Mouse (Mus musculus): ENCODE measurements at regions not wholly inside any gene's neighbourhood (a gene's known extent, or its start where the extent isn't known, plus 50 kb on each side); places are given as distances from the start of the nearest gene placed in this dataset.

DNA sequence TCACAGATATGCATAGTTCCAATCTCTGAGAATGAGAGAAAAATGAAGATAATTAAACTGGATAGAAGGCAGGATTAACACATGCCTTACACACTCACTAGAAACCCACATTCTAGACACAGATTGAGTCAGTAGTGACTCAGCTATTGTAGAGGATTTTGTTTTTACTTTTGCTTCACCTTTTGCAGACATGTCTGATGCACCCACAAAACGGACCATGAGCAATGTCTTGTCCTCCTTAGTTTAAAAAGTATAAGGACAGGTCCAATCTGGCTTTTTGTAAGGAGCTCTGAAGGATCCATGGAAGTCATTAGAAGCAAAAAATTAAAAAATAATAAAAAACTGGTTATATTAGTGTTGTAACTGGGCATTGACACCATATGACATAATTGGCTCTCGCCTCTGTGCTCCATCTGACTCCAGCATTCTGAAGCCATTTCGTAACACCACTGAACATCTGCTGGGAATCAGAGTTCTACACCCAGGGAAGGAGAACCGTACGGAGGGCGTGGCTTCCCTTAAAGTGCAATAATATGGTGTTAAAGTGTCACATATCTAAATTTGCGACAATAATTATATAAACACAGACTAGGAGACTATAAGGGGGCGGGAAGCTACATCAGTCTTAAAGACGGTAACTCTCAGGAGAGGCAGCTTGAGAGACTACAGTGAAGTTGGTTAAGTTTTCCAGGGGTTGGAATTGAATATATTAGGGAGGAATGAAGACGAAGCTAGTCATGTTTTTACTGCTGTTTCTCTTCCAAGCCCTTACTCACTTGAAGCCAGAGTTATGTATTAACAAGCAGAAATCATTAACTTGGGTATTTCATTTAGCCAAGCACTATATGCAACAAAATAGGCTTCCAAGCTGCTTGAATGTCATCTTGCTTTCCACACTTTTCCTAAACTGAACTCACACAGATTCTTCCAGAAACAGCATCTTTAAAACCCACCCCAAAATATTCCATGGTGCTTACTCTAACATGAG is 558.0 kb downstream of the Ebf1 start:
- no peak for DNase-seq (ENCODE audit: low spot score in 2 of 2)

- no peak for DNase-seq (ENCODE audit: low spot score in 2 of 2)
Observed at GRCm38 (mm10) chr11:45176971-45177370, 559.9 kb downstream of the Ebf1 start.

GRCm38 (mm10) chr11:45178036-45178435 is 560.9 kb downstream of the Ebf1 start:
- DNase-seq (ENCODE audit: low spot score in 2 of 2) = no peak

DNA sequence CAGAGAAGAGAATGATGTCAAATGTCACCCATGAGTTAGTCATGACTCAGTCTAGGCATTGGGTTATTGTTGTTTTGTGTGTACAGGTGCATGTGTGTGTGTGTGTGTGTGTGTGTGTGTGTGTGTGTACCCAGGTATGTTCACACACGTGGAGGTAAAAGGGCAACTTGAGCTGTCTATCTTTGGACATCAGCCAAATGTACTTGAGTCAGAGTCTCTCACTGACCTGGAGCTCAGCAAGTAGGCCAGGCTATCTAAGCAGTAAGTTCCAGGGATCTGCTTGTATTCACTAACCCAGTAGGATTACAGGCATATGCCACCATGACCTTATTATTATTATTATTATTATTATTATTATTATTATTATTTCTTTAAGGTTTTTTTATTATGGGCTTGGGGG is 561.9 kb downstream of the Ebf1 start:
- no peak for DNase-seq (ENCODE audit: low spot score in 2 of 2)

DNA sequence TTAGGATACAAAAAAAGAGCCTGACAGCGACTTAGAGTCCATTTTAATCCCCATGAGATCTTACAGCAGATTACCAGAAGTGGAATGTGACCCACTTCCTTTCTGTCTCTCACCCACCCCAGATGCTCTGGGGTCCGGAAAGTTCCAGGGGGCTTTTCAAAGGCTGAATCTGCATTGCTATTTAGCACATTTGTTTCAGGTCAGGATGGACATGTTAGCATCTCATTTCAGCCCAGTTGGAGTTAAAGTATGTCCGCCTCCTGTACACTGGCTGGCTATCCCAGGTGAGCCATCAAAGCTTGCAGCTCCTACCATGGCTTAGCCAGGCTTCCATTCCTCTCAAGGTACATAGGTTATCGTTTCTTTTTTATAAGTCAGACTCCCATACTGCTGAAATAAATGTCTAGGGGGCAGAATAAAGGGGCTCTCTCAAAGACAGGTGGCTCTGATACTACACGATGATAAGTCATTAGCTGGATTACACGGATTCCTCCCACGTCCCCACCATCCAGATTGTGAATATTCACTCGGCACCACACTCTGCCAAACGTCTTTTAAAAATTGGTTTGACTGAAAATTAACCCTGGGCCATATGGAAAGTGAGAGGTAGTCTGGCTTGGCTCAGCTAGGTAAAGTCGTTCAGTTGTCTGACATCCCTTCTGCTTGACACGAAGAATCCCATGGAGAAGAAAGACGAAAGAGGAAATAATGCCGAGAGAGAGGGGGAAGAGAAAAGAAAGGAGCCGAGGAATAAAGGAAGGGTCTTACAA is 573.7 kb downstream of the Ebf1 start:
- no peak for DNase-seq (ENCODE audit: low spot score in 2 of 2)

GRCm38 (mm10) chr11:45191392-45192189 is 574.5 kb downstream of the Ebf1 start:
- DNase-seq (ENCODE audit: low spot score in 2 of 2) = no peak

DNA sequence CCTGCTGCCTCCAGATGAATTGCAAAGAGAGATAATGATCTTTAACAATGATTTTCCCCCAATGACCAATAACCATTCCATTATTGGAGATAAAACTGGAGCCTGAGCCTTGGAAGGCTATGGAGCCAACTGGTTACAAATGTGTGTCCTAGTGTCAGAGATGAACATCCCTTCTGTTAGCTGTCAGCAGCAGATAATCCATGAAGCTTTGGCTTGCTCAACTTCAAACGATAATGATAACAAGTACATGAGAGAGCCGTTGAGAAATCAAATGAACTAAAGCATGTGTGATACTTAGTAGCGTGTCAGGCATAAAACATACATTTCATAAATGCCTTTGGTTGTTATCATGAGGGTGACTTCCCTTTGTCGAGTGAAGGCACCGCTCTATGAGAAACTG is 576.2 kb downstream of the Ebf1 start:
- DNase-seq (ENCODE audit: low spot score in 2 of 2) = no peak

DNA sequence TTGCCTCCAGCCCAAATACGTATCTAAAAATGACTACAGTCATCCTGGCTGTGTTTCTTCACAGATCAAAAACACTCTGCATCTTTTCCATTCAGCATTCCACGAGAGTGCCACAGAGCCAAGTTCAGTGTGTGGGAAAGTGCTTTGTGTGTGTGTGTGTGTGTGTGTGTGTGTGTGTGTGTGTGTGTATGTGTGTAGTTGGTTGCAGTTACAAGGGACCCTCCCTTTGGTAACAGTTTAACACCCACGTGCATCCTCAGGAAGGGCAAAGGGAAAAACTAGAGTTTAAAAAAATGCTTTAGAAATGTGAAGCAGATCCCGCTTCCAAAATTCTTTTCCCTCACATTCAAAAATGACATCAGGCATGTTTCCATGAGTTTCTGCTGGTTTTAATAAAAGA is 582.4 kb downstream of the Ebf1 start:
- no peak for DNase-seq (ENCODE audit: low spot score in 2 of 2)

GRCm38 (mm10) chr11:45200714-45201405 is 583.7 kb downstream of the Ebf1 start:
- no peak for DNase-seq (ENCODE audit: low spot score in 2 of 2)

- DNase-seq (ENCODE audit: low spot score in 2 of 2) = no peak
Observed at GRCm38 (mm10) chr11:45203446-45203845, 586.3 kb downstream of the Ebf1 start.

DNA sequence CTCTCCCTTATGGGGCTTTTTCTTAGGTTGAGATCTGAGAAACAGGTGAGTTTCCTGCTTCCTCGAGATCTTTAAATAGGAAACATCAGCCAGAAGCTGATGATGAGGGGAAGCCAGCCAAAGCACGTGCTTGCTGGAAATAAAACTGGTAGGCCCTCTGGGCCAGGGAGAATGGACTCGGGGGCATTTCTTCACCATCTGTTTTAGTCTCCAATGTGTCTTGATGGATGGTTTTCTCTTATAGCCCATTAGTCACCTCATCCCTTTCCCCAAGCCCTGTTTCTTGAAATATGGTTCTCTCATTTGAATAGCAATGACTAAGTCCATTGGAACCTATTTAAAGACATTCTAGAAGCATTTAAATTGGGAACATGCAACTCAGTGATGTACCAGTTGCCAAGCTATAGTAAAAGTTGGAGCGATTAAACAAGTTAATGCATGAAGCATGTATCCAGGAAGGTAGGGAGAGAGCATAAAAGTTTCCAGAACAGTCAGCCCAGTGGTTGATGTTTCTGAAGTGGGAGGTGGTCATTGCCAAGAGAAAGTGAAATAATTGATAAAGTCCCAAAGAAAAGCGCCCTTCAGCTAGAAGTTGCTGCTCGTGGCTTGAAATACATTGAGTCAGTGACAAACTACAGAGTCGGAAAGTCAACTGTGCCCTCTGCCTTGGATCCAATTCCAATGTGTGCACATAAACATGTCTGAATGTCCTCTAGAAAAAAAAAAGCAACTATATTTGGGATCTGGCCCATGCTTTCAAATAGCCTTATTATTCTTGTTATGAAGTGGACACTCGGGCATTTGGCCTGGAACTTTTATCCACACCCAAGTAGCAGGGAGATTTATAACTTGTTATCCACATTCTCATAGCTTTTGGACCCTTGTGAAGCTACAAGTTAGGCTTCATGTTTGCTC is 589.8 kb downstream of the Ebf1 start:
- DNase-seq (ENCODE audit: low spot score in 2 of 2) = no peak

DNA sequence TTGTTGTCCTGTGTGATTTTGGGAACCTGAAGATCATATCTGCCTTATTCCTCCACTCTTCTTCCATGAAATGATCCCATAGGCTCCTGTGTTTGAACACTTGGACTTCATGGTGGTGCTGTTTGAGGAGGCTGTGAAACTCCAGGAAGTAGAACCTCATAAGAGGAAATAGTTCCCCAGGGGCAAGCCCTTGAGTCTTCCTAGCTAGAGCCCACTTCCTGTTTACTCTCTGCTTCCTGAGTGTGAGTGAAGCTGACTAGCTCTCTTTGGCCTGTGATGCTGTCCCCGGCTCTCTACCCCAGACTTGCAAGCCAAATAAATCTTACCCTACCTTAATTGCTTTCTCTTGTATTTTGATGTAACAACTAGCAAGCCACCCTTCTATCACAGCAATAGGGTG is 597.0 kb downstream of the Ebf1 start:
- no peak for DNase-seq (ENCODE audit: low spot score in 2 of 2)

- DNase-seq (ENCODE audit: low spot score in 2 of 2) = no peak
Observed at GRCm38 (mm10) chr11:45216942-45217474, 599.9 kb downstream of the Ebf1 start.

GRCm38 (mm10) chr11:45219239-45219638 is 602.1 kb downstream of the Ebf1 start:
- no peak for DNase-seq (ENCODE audit: low spot score in 2 of 2)

DNA sequence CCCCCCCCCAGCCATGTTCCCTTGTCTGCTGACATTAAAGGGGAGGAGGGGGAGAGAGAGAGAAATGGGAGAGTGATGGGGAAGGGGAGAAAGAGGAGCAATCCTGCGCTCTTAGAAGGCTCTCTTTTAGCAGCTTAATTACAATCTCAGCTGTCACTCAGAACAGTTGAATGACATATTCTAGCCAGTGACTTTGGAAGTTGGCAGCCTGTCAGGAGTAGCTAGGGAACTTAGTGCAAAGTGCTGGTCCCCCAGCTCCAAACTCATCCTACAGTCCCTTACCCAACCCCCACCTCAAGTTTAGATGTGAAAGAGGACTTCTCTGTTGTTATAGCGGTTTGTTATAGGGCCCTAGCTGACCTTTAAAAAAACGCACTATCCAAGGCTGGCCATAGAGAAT is 604.9 kb downstream of the Ebf1 start:
- no peak for DNase-seq (ENCODE audit: low spot score in 2 of 2)

- DNase-seq (ENCODE audit: low spot score in 2 of 2) = no peak
Observed at GRCm38 (mm10) chr11:45235476-45236412, 616.1 kb upstream of the Clint1 start.

- no peak for DNase-seq (ENCODE audit: low spot score in 2 of 2)
Observed at GRCm38 (mm10) chr11:45237056-45237455, 614.8 kb upstream of the Clint1 start.

- no peak for DNase-seq (ENCODE audit: low spot score in 2 of 2)
Observed at GRCm38 (mm10) chr11:45239044-45239443, 612.8 kb upstream of the Clint1 start.

- DNase-seq (ENCODE audit: low spot score in 2 of 2) = no peak
Observed at GRCm38 (mm10) chr11:45240419-45240818, 611.4 kb upstream of the Clint1 start.
